Mouse (Mus musculus) lung, adult 2 months (tissue): ENCODE measurements at regions not wholly inside any gene's neighbourhood (a gene's known extent, or its start where the extent isn't known, plus 50 kb on each side); places are given as distances from the start of the nearest gene placed in this dataset.

Source experiments
- CTCF ChIP-seq: fragments of 200-500 bp; IDR thresholded peaks from 2 replicates; pipeline ENCODE4 v1.5.1; 2011; ENCODE audit warnings: mild to moderate bottlenecking, low read length, control low read depth; ENCODE audit not compliant: insufficient read depth
- POLR2A ChIP-seq: fragments of 200-500 bp; IDR thresholded peaks from 2 replicates; pipeline ENCODE4 v1.6.1; 2011; ENCODE audit warnings: low read depth, mild to moderate bottlenecking, control low read depth, low read length, borderline replicate concordance; ENCODE audit errors: extremely low read depth

- TF ChIP-seq POLR2A (no peak), CTCF (no peak)
Measured at GRCm38 (mm10) chr10:112743527-112743926, 185.3 kb downstream of the Atxn7l3b start.
